Mouse (Mus musculus) CH12.LX (cell line): ENCODE results near the gene Ablim1.

Experiments
- CHD2 ChIP-seq: IDR thresholded peaks from 2 replicates; pipeline ENCODE4 v1.6.1; 2011; ENCODE audit warnings: low read length, improper control_type of control experiment
- CTCF ChIP-seq, 2 experiments: IDR thresholded peaks in 1 of 2; conservative IDR thresholded peaks in 1 of 2; 2 replicates each; pipeline ENCODE4 v1.5.1; 2011 to 2012; ENCODE audit warnings: low read depth in 2 of 2, low read length in 2 of 2, improper control_type of control experiment in 1 of 2, inconsistent platforms in 1 of 2, mild to moderate bottlenecking in 1 of 2, moderate library complexity in 1 of 2
- GABPA ChIP-seq: IDR thresholded peaks from 2 replicates; pipeline ENCODE4 v1.6.1; 2012; ENCODE audit warnings: low read depth, low read length, improper control_type of control experiment, inconsistent platforms; ENCODE audit not compliant: insufficient replicate concordance
- HCFC1 ChIP-seq: IDR thresholded peaks from 2 replicates; pipeline ENCODE4 v1.6.1; 2012; ENCODE audit warnings: low read depth, mild to moderate bottlenecking, inconsistent platforms, low read length, improper control_type of control experiment
- MAFK ChIP-seq: IDR thresholded peaks from 2 replicates; pipeline ENCODE4 v1.6.1; 2011; ENCODE audit warnings: low read length, improper control_type of control experiment; ENCODE audit not compliant: insufficient replicate concordance
- MAX ChIP-seq: IDR thresholded peaks from 2 replicates; pipeline ENCODE4 v1.6.1; 2011; ENCODE audit warnings: low read length, improper control_type of control experiment
- NRF1 ChIP-seq: IDR thresholded peaks from 2 replicates; pipeline ENCODE4 v1.6.1; 2014; ENCODE audit warnings: low read depth, mild to moderate bottlenecking, inconsistent platforms, low read length, improper control_type of control experiment, moderate library complexity
- POLR2A ChIP-seq: IDR thresholded peaks from 2 replicates; pipeline ENCODE4 v1.6.1; 2011; ENCODE audit warnings: low read depth, mild to moderate bottlenecking, improper control_type of control experiment, low read length
- POLR2AphosphoS2 ChIP-seq: IDR thresholded peaks from 2 replicates; pipeline ENCODE4 v1.6.1; 2011; ENCODE audit warnings: low read depth, low read length, improper control_type of control experiment
- SMC3 ChIP-seq: IDR thresholded peaks from 2 replicates; pipeline ENCODE4 v1.6.1; 2011; ENCODE audit warnings: low read depth, low read length, improper control_type of control experiment
- UBTF ChIP-seq: IDR thresholded peaks from 2 replicates; pipeline ENCODE4 v1.6.1; 2012; ENCODE audit warnings: low read depth, mild to moderate bottlenecking, inconsistent platforms, low read length, improper control_type of control experiment, moderate library complexity
- USF1 ChIP-seq: IDR thresholded peaks from 2 replicates; pipeline ENCODE4 v1.6.1; 2014; ENCODE audit warnings: low read depth, mild to moderate bottlenecking, inconsistent platforms, low read length, improper control_type of control experiment
- USF2 ChIP-seq: conservative IDR thresholded peaks from 2 replicates; pipeline ENCODE4 v1.6.1; 2011; ENCODE audit warnings: low read depth, low read length, improper control_type of control experiment
- ZKSCAN1 ChIP-seq: IDR thresholded peaks from 2 replicates; pipeline ENCODE4 v1.6.1; 2012; ENCODE audit warnings: low read depth, inconsistent platforms, low read length, improper control_type of control experiment, borderline replicate concordance

DNA sequence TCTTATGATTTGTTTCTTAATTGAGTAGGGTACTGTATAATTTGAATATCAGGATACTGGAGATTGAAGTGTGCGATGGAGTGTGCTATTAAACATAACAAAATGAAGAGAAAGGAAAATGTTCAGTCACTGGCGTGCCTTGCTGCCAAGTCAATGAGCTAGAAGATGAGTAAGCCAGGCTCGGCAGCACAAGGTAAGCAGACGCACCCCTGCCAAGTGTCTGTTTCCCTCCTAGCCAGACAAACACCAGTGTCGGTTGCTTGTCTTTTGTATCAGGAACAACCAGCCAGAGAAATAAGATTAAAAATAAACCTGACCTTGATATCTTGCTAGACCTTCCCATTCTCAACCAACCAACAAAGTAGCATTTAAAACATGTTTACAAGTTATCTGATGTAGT lies 18.2 kb downstream of the Ablim1 start:
- no peak for TF ChIP-seq CHD2
- TF ChIP-seq CTCF (conservative IDR thresholded peaks at IDR 0.05 in 1 of 2, IDR thresholded peaks at IDR 0.05 in 1 of 2; ENCODE audit: low read depth in 2 of 2, low read length in 2 of 2): no peak
- no peak for TF ChIP-seq NRF1
- no peak for TF ChIP-seq USF1
- TF ChIP-seq MAX: no peak
- TF ChIP-seq POLR2A: no peak
- TF ChIP-seq GABPA: no peak
- TF ChIP-seq ZKSCAN1: no peak
- TF ChIP-seq UBTF: no peak
- TF ChIP-seq POLR2AphosphoS2: no peak
- TF ChIP-seq USF2: no peak
- no peak for TF ChIP-seq MAFK
- no peak for TF ChIP-seq SMC3
- no peak for TF ChIP-seq HCFC1
